Mouse (Mus musculus): Measurements from ENCODE around the gene Dusp3. TPM values are rescaled to one million over a fixed set of nuclear protein-coding genes. Genes with fewer than 3 reads are reported as not detected.

Gene Dusp3
- 11.4 and 12.1 TPM in 2 replicates for polyA plus RNA-seq (2014; fragmentation: Nextera tagmentation; extraction: Ambion mirVana)

- no peaks in the 10 kb centered on the region for H3K4me1 ChIP-seq (replicated peaks; ENCODE audit: control insufficient read depth, insufficient read depth, low read length)
- no peak within 1 kb of the TSS for H3K4me3 ChIP-seq (ENCODE audit: low read depth, low read length)
- 85% methylated on average over 3 of the region's 3 CpGs for WGBS
- no peaks in the 10 kb centered on the region for H3K9me3 ChIP-seq (ENCODE audit: control insufficient read depth, low read length)
- H3K27ac ChIP-seq (ENCODE audit: low read depth, low read length) = no peak within 1 kb of the TSS
- ATAC-seq (ENCODE audit: low FRiP score) = no peak
- H3K36me3 ChIP-seq (ENCODE audit: control insufficient read depth, insufficient read depth, low read length) = no peaks in the 10 kb centered on the region
- no peak within 1 kb of the TSS for H3K4me2 ChIP-seq (replicated peaks; ENCODE audit: low read depth, low read length)
- H3K9ac ChIP-seq (ENCODE audit: low read depth, low read length) = no peak within 1 kb of the TSS
- H3K27me3 ChIP-seq (ENCODE audit: control insufficient read depth, insufficient read depth, low read length) = no peaks in the 10 kb centered on the region; the same call in 1 of the 2 replicates
- no peak for DNase-seq (ENCODE audit: low spot score)
Measured at GRCm38 (mm10) chr11:101986913-101987312, at the start of gene Dusp3. TSS of gene Dusp3 (minus strand) at chr11:101987013.

GRCm38 (mm10) chr11:102036336-102036735 lies 49.5 kb upstream of the Dusp3 start:
- no peaks in the 10 kb centered on the region for H3K9me3 ChIP-seq (ENCODE audit: control insufficient read depth, low read length)

GRCm38 (mm10) chr11:102035456-102035960 lies 48.7 kb upstream of the Dusp3 start:
- no peaks in the 10 kb centered on the region for H3K4me1 ChIP-seq (replicated peaks; ENCODE audit: control insufficient read depth, insufficient read depth, low read length)
- ATAC-seq (ENCODE audit: low FRiP score) (no peak), DNase-seq (ENCODE audit: low spot score) (no peak)
- H3K9me3 ChIP-seq (ENCODE audit: control insufficient read depth, low read length) = no peaks in the 10 kb centered on the region
- no peak overlapping the region for H3K4me2 ChIP-seq (replicated peaks; ENCODE audit: low read depth, low read length)
- WGBS = 74% methylated on average over 5 of the region's 5 CpGs
- H3K4me3 ChIP-seq (ENCODE audit: low read depth, low read length) = no peak overlapping the region
- no peak overlapping the region for H3K27ac ChIP-seq (ENCODE audit: low read depth, low read length)
- no peaks in the 10 kb centered on the region for H3K27me3 ChIP-seq (ENCODE audit: control insufficient read depth, insufficient read depth, low read length)
- H3K9ac ChIP-seq (ENCODE audit: low read depth, low read length) = no peak overlapping the region
- no peaks in the 10 kb centered on the region for H3K36me3 ChIP-seq (ENCODE audit: control insufficient read depth, insufficient read depth, low read length)

More at GRCm38 (mm10) chr11:102036336-102036735, 49.5 kb upstream of the Dusp3 start:
- DNase-seq (ENCODE audit: low spot score) = no peak
- WGBS = 87% methylated on average over 7 of the region's 7 CpGs
- Histone ChIP-seq H3K27ac (ENCODE audit: low read depth, low read length) (no peak overlapping the region), H3K36me3 (ENCODE audit: control insufficient read depth, insufficient read depth, low read length) (no peaks in the 10 kb centered on the region), H3K4me2 (replicated peaks; ENCODE audit: low read depth, low read length) (no peak overlapping the region), H3K9ac (ENCODE audit: low read depth, low read length) (no peak overlapping the region), H3K27me3 (ENCODE audit: control insufficient read depth, insufficient read depth, low read length) (no peaks in the 10 kb centered on the region), H3K4me3 (ENCODE audit: low read depth, low read length) (no peak overlapping the region), H3K4me1 (replicated peaks; ENCODE audit: control insufficient read depth, insufficient read depth, low read length) (no peaks in the 10 kb centered on the region)
- no peak for ATAC-seq (ENCODE audit: low FRiP score)

- H3K27me3 ChIP-seq (ENCODE audit: control insufficient read depth, insufficient read depth, low read length) = no peaks in the 10 kb centered on the region
Measured at GRCm38 (mm10) chr11:102034887-102035286, 48.1 kb upstream of the Dusp3 start.

GRCm38 (mm10) chr11:102033055-102033591 lies 46.3 kb upstream of the Dusp3 start:
- no peak overlapping the region for H3K4me3 ChIP-seq (ENCODE audit: low read depth, low read length)
- H3K27me3 ChIP-seq (ENCODE audit: control insufficient read depth, insufficient read depth, low read length) = no peaks in the 10 kb centered on the region
- no peaks in the 10 kb centered on the region for H3K9me3 ChIP-seq (ENCODE audit: control insufficient read depth, low read length)
- no peak overlapping the region for H3K9ac ChIP-seq (ENCODE audit: low read depth, low read length)
- ATAC-seq (ENCODE audit: low FRiP score) = no peak
- H3K4me1 ChIP-seq (replicated peaks; ENCODE audit: control insufficient read depth, insufficient read depth, low read length) = no peaks in the 10 kb centered on the region
- H3K36me3 ChIP-seq (ENCODE audit: control insufficient read depth, insufficient read depth, low read length) = no peaks in the 10 kb centered on the region
- H3K4me2 ChIP-seq (replicated peaks; ENCODE audit: low read depth, low read length) = no peak overlapping the region
- DNase-seq (ENCODE audit: low spot score) = no peak
- H3K27ac ChIP-seq (ENCODE audit: low read depth, low read length) = no peak overlapping the region
- WGBS = 92% methylated on average over 12 of the region's 12 CpGs

More at GRCm38 (mm10) chr11:102034887-102035286, 48.1 kb upstream of the Dusp3 start:
- Histone ChIP-seq H3K4me1 (replicated peaks; ENCODE audit: control insufficient read depth, insufficient read depth, low read length) (no peaks in the 10 kb centered on the region), H3K4me2 (replicated peaks; ENCODE audit: low read depth, low read length) (no peak overlapping the region), H3K36me3 (ENCODE audit: control insufficient read depth, insufficient read depth, low read length) (no peaks in the 10 kb centered on the region), H3K9me3 (ENCODE audit: control insufficient read depth, low read length) (no peaks in the 10 kb centered on the region), H3K4me3 (ENCODE audit: low read depth, low read length) (no peak overlapping the region), H3K27ac (ENCODE audit: low read depth, low read length) (no peak overlapping the region), H3K9ac (ENCODE audit: low read depth, low read length) (no peak overlapping the region)
- 75% methylated on average over 8 of the region's 8 CpGs for WGBS
- ATAC-seq (ENCODE audit: low FRiP score) = no peak
- no peak for DNase-seq (ENCODE audit: low spot score)

GRCm38 (mm10) chr11:102031149-102031548 lies 44.3 kb upstream of the Dusp3 start:
- ATAC-seq (ENCODE audit: low FRiP score) = no peak

GRCm38 (mm10) chr11:102029966-102030365 lies 43.2 kb upstream of the Dusp3 start:
- DNase-seq (ENCODE audit: low spot score) (no peak), ATAC-seq (ENCODE audit: low FRiP score) (no peak)
- no peak overlapping the region for H3K27ac ChIP-seq (ENCODE audit: low read depth, low read length)
- H3K4me3 ChIP-seq (ENCODE audit: low read depth, low read length) = no peak overlapping the region
- no peaks in the 10 kb centered on the region; the same call in 1 of the 2 replicates for H3K27me3 ChIP-seq (ENCODE audit: control insufficient read depth, insufficient read depth, low read length)
- no peaks in the 10 kb centered on the region for H3K36me3 ChIP-seq (ENCODE audit: control insufficient read depth, insufficient read depth, low read length)
- WGBS = 32% methylated on average over 7 of the region's 7 CpGs
- H3K9me3 ChIP-seq (ENCODE audit: control insufficient read depth, low read length) = no peaks in the 10 kb centered on the region
- H3K9ac ChIP-seq (ENCODE audit: low read depth, low read length) = no peak overlapping the region
- no peak overlapping the region for H3K4me2 ChIP-seq (replicated peaks; ENCODE audit: low read depth, low read length)
- H3K4me1 ChIP-seq (replicated peaks; ENCODE audit: control insufficient read depth, insufficient read depth, low read length) = peaks cover 11% of the 10 kb centered on the region

More at GRCm38 (mm10) chr11:102031149-102031548, 44.3 kb upstream of the Dusp3 start:
- Histone ChIP-seq H3K4me3 (ENCODE audit: low read depth, low read length) (no peak overlapping the region), H3K4me1 (replicated peaks; ENCODE audit: control insufficient read depth, insufficient read depth, low read length) (peaks cover 4% of the 10 kb centered on the region; the same call in 1 of the 2 replicates), H3K4me2 (replicated peaks; ENCODE audit: low read depth, low read length) (no peak overlapping the region), H3K9ac (ENCODE audit: low read depth, low read length) (no peak overlapping the region), H3K27ac (ENCODE audit: low read depth, low read length) (no peak overlapping the region), H3K27me3 (ENCODE audit: control insufficient read depth, insufficient read depth, low read length) (no peaks in the 10 kb centered on the region), H3K36me3 (ENCODE audit: control insufficient read depth, insufficient read depth, low read length) (no peaks in the 10 kb centered on the region), H3K9me3 (ENCODE audit: control insufficient read depth, low read length) (no peaks in the 10 kb centered on the region)
- no peak for DNase-seq (ENCODE audit: low spot score)
- WGBS = 86% methylated on average over 7 of the region's 7 CpGs

- no peaks in the 10 kb centered on the region for H3K36me3 ChIP-seq (ENCODE audit: control insufficient read depth, insufficient read depth, low read length)
- 93% methylated on average over 4 of the region's 4 CpGs for WGBS
Measured at GRCm38 (mm10) chr11:102029304-102029703, 42.5 kb upstream of the Dusp3 start.

More at GRCm38 (mm10) chr11:102029304-102029703, 42.5 kb upstream of the Dusp3 start:
- no peak for DNase-seq (ENCODE audit: low spot score)
- ATAC-seq (ENCODE audit: low FRiP score) = no peak
- Histone ChIP-seq H3K9ac (ENCODE audit: low read depth, low read length) (no peak overlapping the region), H3K4me3 (ENCODE audit: low read depth, low read length) (no peak overlapping the region), H3K9me3 (ENCODE audit: control insufficient read depth, low read length) (no peaks in the 10 kb centered on the region), H3K27ac (ENCODE audit: low read depth, low read length) (no peak overlapping the region), H3K4me2 (replicated peaks; ENCODE audit: low read depth, low read length) (no peak overlapping the region), H3K27me3 (ENCODE audit: control insufficient read depth, insufficient read depth, low read length) (no peaks in the 10 kb centered on the region; the same call in 1 of the 2 replicates), H3K4me1 (replicated peaks; ENCODE audit: control insufficient read depth, insufficient read depth, low read length) (peaks cover 11% of the 10 kb centered on the region)

Measured in hindbrain, embryonic 11.5 days (tissue).